Mouse (Mus musculus): ENCODE results near the gene Kif27. TPM values are rescaled to one million over a fixed set of nuclear protein-coding genes. Genes with fewer than 3 reads are reported as not detected.

Gene Kif27
- polyA plus RNA-seq, 1 experiment, result 2.2 TPM

DNA sequence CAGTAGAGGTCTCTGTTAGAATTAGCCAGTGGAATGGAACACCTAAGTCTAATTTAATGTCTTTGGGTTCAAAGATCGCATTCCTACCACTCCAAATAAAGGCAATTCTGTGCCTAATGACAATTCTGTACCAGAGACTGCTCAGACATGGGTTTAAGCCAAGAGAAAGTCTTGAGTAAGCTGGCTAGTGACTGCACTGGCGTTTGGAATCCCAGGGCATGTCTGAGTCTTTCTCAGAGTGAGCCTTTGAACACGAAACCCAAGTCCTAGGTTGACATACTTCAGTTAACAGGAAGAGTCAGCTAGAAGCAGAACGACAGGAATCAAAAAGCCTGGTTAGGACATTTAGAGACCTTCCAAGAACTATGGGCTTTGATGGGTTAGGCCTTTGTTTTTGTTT lies 75.5 kb downstream of the Kif27 start:
- Histone ChIP-seq H3K4me1 (ENCODE audit: control insufficient read depth, insufficient read depth, low read length) (no peaks in the 10 kb centered on the region), H3K9me3 (replicated peaks; ENCODE audit: control insufficient read depth, insufficient read depth, low read length, poor library complexity, severe bottlenecking) (no peaks in the 10 kb centered on the region), H3K27ac (ENCODE audit: insufficient read depth, low read length) (no peak overlapping the region), H3K27me3 (ENCODE audit: control insufficient read depth, insufficient read depth, low read length, poor library complexity, severe bottlenecking) (no peaks in the 10 kb centered on the region), H3K4me3 (ENCODE audit: low read depth, low read length) (no peak overlapping the region), H3K36me3 (ENCODE audit: control insufficient read depth, insufficient read depth, low read length, poor library complexity, severe bottlenecking) (no peaks in the 10 kb centered on the region), H3K9ac (ENCODE audit: low read depth, poor library complexity, severe bottlenecking) (no peak overlapping the region)
- TF ChIP-seq CTCF (IDR thresholded peaks at IDR 0.05; ENCODE audit: low read depth, low read length), result no peak
- no peak for TF ChIP-seq EP300 (IDR thresholded peaks at IDR 0.05; ENCODE audit: insufficient read depth, low read depth, low read length)
- TF ChIP-seq POLR2A (IDR thresholded peaks at IDR 0.05; ENCODE audit: insufficient read depth, low read length), result no peak

DNA sequence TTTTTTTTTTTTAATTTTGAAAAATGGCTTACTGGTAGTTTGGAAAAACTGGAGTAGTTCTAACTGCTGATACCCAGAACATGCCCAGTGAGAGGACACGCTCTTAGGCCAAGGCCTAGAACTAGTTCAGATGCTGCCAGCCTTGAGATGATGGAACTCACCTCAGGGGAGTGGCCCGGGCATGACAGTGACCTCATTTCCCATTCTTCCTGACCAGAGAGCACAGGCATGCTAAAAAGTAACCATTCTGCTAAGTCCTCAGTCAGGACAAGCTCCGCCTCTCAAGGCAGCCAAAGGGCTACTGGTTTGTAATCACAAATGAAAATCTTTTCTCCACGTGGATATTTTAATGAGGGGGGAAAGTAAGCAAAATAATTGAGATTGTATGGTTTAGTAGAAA lies 77.0 kb downstream of the Kif27 start:
- TF ChIP-seq CTCF (IDR thresholded peaks at IDR 0.05; ENCODE audit: low read depth, low read length) (no peak), POLR2A (IDR thresholded peaks at IDR 0.05; ENCODE audit: insufficient read depth, low read length) (no peak), EP300 (IDR thresholded peaks at IDR 0.05; ENCODE audit: insufficient read depth, low read depth, low read length) (no peak)
- H3K9ac ChIP-seq (ENCODE audit: low read depth, poor library complexity, severe bottlenecking), result no peak overlapping the region
- no peaks in the 10 kb centered on the region for H3K27me3 ChIP-seq (ENCODE audit: control insufficient read depth, insufficient read depth, low read length, poor library complexity, severe bottlenecking)
- no peak overlapping the region for H3K4me3 ChIP-seq (ENCODE audit: low read depth, low read length)
- H3K27ac ChIP-seq (ENCODE audit: insufficient read depth, low read length), result no peak overlapping the region
- H3K36me3 ChIP-seq (ENCODE audit: control insufficient read depth, insufficient read depth, low read length, poor library complexity, severe bottlenecking), result no peaks in the 10 kb centered on the region
- H3K9me3 ChIP-seq (replicated peaks; ENCODE audit: control insufficient read depth, insufficient read depth, low read length, poor library complexity, severe bottlenecking), result no peaks in the 10 kb centered on the region
- no peaks in the 10 kb centered on the region for H3K4me1 ChIP-seq (ENCODE audit: control insufficient read depth, insufficient read depth, low read length)

DNA sequence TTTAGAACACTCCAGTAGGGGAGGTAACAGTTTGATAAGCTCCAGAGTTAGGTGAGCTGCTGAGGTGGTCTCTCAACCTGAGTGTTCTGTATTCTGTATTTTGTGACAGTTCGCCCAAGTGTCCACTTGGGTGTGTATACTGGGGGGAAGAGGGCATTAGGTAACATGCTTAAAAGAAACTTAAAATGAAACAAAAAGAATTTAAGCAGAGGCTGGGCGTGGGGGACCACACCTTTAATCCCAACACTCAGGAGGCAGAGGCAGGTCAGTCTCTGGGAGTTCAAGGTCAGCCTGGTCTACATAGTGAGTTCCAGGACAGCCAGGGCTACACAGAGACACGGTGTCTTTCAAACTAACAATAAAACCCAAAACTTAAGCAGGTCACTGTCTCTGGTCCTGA lies 78.4 kb downstream of the Kif27 start:
- H3K36me3 ChIP-seq (ENCODE audit: control insufficient read depth, insufficient read depth, low read length, poor library complexity, severe bottlenecking), result no peaks in the 10 kb centered on the region
- no peak overlapping the region for H3K4me3 ChIP-seq (ENCODE audit: low read depth, low read length)
- no peaks in the 10 kb centered on the region for H3K27me3 ChIP-seq (ENCODE audit: control insufficient read depth, insufficient read depth, low read length, poor library complexity, severe bottlenecking)
- no peak overlapping the region for H3K27ac ChIP-seq (ENCODE audit: insufficient read depth, low read length)
- H3K9me3 ChIP-seq (replicated peaks; ENCODE audit: control insufficient read depth, insufficient read depth, low read length, poor library complexity, severe bottlenecking), result no peaks in the 10 kb centered on the region
- H3K9ac ChIP-seq (ENCODE audit: low read depth, poor library complexity, severe bottlenecking), result no peak overlapping the region
- TF ChIP-seq POLR2A (IDR thresholded peaks at IDR 0.05; ENCODE audit: insufficient read depth, low read length) (no peak), CTCF (IDR thresholded peaks at IDR 0.05; ENCODE audit: low read depth, low read length) (no peak), EP300 (IDR thresholded peaks at IDR 0.05; ENCODE audit: insufficient read depth, low read depth, low read length) (no peak)
- no peaks in the 10 kb centered on the region for H3K4me1 ChIP-seq (ENCODE audit: control insufficient read depth, insufficient read depth, low read length)

DNA sequence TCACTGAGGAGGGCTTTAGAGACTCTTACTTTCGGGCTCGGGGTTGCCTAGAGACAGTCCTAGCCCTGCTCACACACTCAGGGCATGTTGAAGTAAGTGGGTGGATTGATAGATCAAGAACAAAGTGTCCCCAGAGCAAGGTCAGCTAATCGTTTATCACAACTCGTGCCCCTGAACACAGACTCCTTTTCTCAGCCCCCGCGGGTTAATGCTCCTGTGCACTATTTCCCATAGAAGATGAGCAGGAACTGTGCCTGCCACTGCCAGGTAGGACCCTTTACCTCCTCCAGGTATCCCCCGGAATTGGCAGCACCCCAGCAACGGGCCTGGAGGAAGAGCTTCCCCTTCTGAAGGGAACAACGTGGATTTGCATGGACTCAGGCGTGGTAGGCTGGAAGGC lies 82.7 kb downstream of the Kif27 start:
- no peaks in the 10 kb centered on the region for H3K36me3 ChIP-seq (ENCODE audit: control insufficient read depth, insufficient read depth, low read length, poor library complexity, severe bottlenecking)
- no peak overlapping the region for H3K27ac ChIP-seq (ENCODE audit: insufficient read depth, low read length)
- H3K9ac ChIP-seq (ENCODE audit: low read depth, poor library complexity, severe bottlenecking), result no peak overlapping the region
- no peaks in the 10 kb centered on the region for H3K9me3 ChIP-seq (replicated peaks; ENCODE audit: control insufficient read depth, insufficient read depth, low read length, poor library complexity, severe bottlenecking)
- H3K4me1 ChIP-seq (ENCODE audit: control insufficient read depth, insufficient read depth, low read length), result no peaks in the 10 kb centered on the region
- peaks cover 5% of the 10 kb centered on the region for H3K27me3 ChIP-seq (ENCODE audit: control insufficient read depth, insufficient read depth, low read length, poor library complexity, severe bottlenecking)
- no peak overlapping the region for H3K4me3 ChIP-seq (ENCODE audit: low read depth, low read length)
- TF ChIP-seq CTCF (IDR thresholded peaks at IDR 0.05; ENCODE audit: low read depth, low read length) (no peak), EP300 (IDR thresholded peaks at IDR 0.05; ENCODE audit: insufficient read depth, low read depth, low read length) (no peak), POLR2A (IDR thresholded peaks at IDR 0.05; ENCODE audit: insufficient read depth, low read length) (no peak)

DNA sequence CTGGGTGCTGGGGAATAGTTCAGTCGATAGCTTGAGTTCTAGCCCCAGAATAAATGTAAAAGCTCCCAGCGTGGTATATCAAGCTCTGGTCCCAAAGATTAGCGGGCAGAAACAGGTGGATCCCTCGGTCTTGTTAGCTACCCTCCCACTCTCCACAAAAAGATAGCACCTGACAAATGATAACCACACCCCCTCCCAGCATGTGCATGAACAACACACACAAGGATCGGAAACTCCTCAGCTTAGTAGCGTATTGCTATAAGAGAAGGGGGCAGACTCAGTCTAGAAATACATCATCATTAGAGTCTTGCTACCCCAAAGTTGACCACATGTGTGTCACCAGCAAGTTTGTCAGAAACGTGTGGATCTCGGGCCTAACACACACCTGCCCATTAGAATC lies 83.3 kb downstream of the Kif27 start, which contains the start of gene Gkap1:
TSS of gene Gkap1 (minus strand) at position 101 of the 400 bp plus-strand sequence.
- H3K27me3 ChIP-seq (ENCODE audit: control insufficient read depth, insufficient read depth, low read length, poor library complexity, severe bottlenecking), result peaks cover 5% of the 10 kb centered on the region
- H3K9ac ChIP-seq (ENCODE audit: low read depth, poor library complexity, severe bottlenecking), result peak within 1 kb of the TSS; percentile 70
- no peaks in the 10 kb centered on the region for H3K9me3 ChIP-seq (replicated peaks; ENCODE audit: control insufficient read depth, insufficient read depth, low read length, poor library complexity, severe bottlenecking)
- H3K27ac ChIP-seq (ENCODE audit: insufficient read depth, low read length), result no peak within 1 kb of the TSS
- H3K4me1 ChIP-seq (ENCODE audit: control insufficient read depth, insufficient read depth, low read length), result no peaks in the 10 kb centered on the region
- TF ChIP-seq CTCF (IDR thresholded peaks at IDR 0.05; ENCODE audit: low read depth, low read length) (no peak), POLR2A (IDR thresholded peaks at IDR 0.05; ENCODE audit: insufficient read depth, low read length) (no peak), EP300 (IDR thresholded peaks at IDR 0.05; ENCODE audit: insufficient read depth, low read depth, low read length) (no peak)
- H3K36me3 ChIP-seq (ENCODE audit: control insufficient read depth, insufficient read depth, low read length, poor library complexity, severe bottlenecking), result no peaks in the 10 kb centered on the region
- H3K4me3 ChIP-seq (ENCODE audit: low read depth, low read length), result peak within 1 kb of the TSS; percentile 67

DNA sequence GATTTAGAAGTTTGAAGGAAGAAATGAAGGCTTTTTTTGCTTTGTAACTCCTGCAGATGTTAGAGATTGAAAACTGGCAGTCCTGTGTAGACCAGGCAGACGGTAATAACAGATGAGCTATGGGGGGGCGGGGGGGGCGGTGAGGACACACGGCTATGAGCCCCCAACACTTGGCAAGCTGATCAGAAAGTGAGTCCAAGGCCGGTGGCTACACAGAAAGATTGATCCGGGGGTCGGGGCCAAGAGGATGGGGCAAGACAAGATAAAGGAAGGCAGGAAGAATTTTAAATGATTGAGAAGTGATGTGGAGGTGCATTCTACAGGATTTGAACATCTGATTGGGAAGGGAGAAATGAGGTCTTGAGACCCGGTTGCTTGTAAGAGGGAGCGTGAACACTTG lies 83.8 kb downstream of the Kif27 start:
- Histone ChIP-seq H3K27me3 (ENCODE audit: control insufficient read depth, insufficient read depth, low read length, poor library complexity, severe bottlenecking) (peaks cover 5% of the 10 kb centered on the region), H3K9me3 (replicated peaks; ENCODE audit: control insufficient read depth, insufficient read depth, low read length, poor library complexity, severe bottlenecking) (no peaks in the 10 kb centered on the region), H3K27ac (ENCODE audit: insufficient read depth, low read length) (no peak overlapping the region), H3K36me3 (ENCODE audit: control insufficient read depth, insufficient read depth, low read length, poor library complexity, severe bottlenecking) (no peaks in the 10 kb centered on the region), H3K4me1 (ENCODE audit: control insufficient read depth, insufficient read depth, low read length) (no peaks in the 10 kb centered on the region), H3K4me3 (ENCODE audit: low read depth, low read length) (peak overlapping the region; percentile 67), H3K9ac (ENCODE audit: low read depth, poor library complexity, severe bottlenecking) (peak overlapping the region; percentile 70)
- TF ChIP-seq CTCF (IDR thresholded peaks at IDR 0.05; ENCODE audit: low read depth, low read length), result no peak
- TF ChIP-seq EP300 (IDR thresholded peaks at IDR 0.05; ENCODE audit: insufficient read depth, low read depth, low read length), result no peak
- no peak for TF ChIP-seq POLR2A (IDR thresholded peaks at IDR 0.05; ENCODE audit: insufficient read depth, low read length)
